Mouse (Mus musculus) liver, embryonic 14.5 days (tissue): ENCODE measurements around the gene Itpr1. TPM values are rescaled to one million over a fixed set of nuclear protein-coding genes. Genes with fewer than 3 reads are reported as not detected.

Source experiments
- ATAC-seq: fragments of 200-750 bp; cut with Nextera tagmentation; 2 replicates; pipeline ENCODE4 v1.8.0; 2017; ENCODE audit warnings: moderate number of reproducible peaks, mild to moderate bottlenecking, moderate library complexity; ENCODE audit not compliant: insufficient read depth
- DNase-seq, 3 experiments: peaks; one replicate each; pipeline ENCODE4 v3.0.0-alpha.2; 2012 to 2013; ENCODE audit warnings: low read depth in 3 of 3, low spot score in 3 of 3
- H3K27ac ChIP-seq: fragments of 300-500 bp; sonication (generic); 2 replicates; pipeline ENCODE4 v1.5.1; 2014; ENCODE audit warnings: moderate library complexity, mild to moderate bottlenecking, control low read depth, inconsistent platforms
- H3K27me3 ChIP-seq: fragments of 300-500 bp; sonication (generic); 2 replicates; pipeline ENCODE4 v1.6.1; 2014; ENCODE audit warnings: mild to moderate bottlenecking, low read length, moderate library complexity; ENCODE audit not compliant: control insufficient read depth, insufficient read depth
- H3K36me3 ChIP-seq: fragments of 300-500 bp; sonication (generic); replicated peaks from 2 replicates; pipeline ENCODE4 v1.6.1; 2014; ENCODE audit warnings: low read depth; ENCODE audit not compliant: control insufficient read depth, insufficient read depth
- H3K4me1 ChIP-seq, 2 experiments: fragments of 200-500 bp in 1 of 2; fragments of 300-500 bp in 1 of 2; sonication (generic) in 1 of 2; replicated peaks; 2 replicates each; pipeline ENCODE4 v1.6.1; 2012 to 2014; ENCODE audit warnings: antibody characterized with exemption in 1 of 2, inconsistent platforms in 1 of 2, low read length in 1 of 2; ENCODE audit not compliant: control insufficient read depth in 2 of 2, insufficient read depth in 2 of 2
- H3K4me2 ChIP-seq: fragments of 300-500 bp; sonication (generic); 2 replicates; pipeline ENCODE4 v1.6.1; 2014; ENCODE audit warnings: low read depth, mild to moderate bottlenecking, control low read depth, moderate library complexity
- H3K4me3 ChIP-seq, 2 experiments: fragments of 200-500 bp in 1 of 2; fragments of 300-500 bp in 1 of 2; sonication (generic) in 1 of 2; 2 replicates each; pipeline ENCODE4 v1.5.1; 2012 to 2014; ENCODE audit warnings: low read depth in 2 of 2, low read length in 2 of 2, mild to moderate bottlenecking in 2 of 2, control low read depth in 1 of 2, inconsistent platforms in 1 of 2, moderate library complexity in 1 of 2; ENCODE audit not compliant: insufficient read depth in 1 of 2
- H3K9ac ChIP-seq: fragments of 300-500 bp; sonication (generic); replicated peaks from 2 replicates; pipeline ENCODE4 v1.6.1; 2014; ENCODE audit warnings: mild to moderate bottlenecking, control low read depth, moderate library complexity
- H3K9me3 ChIP-seq: fragments of 300-500 bp; sonication (generic); 2 replicates; pipeline ENCODE4 v1.6.1; 2016; ENCODE audit warnings: low read length, mixed read lengths; ENCODE audit not compliant: control insufficient read depth
- CTCF ChIP-seq: IDR thresholded peaks from 2 replicates; pipeline ENCODE4 v1.5.1; 2016; ENCODE audit warnings: antibody characterized with exemption, low read depth, control low read depth
- EP300 ChIP-seq: IDR thresholded peaks from 2 replicates; pipeline ENCODE4 v1.6.1; 2016; ENCODE audit warnings: antibody characterized with exemption, low read depth
- WGBS: fragments of 180-500 bp; shearing (Covaris S2); extraction: QIAGEN DNeasy Blood & Tissue Kit; methylation state at CpG from one replicate; pipeline ENCODE4 v1.1.7; 2014; ENCODE audit not compliant: insufficient replicate concordance; 5-methylcytosine and 5-hydroxymethylcytosine counted together
- polyA plus RNA-seq, 2 experiments: library from polyadenylated mRNA; depleted of rRNA in 1 of 2; stranded (reverse) in 1 of 2; unstranded in 1 of 2; fragments of >200 nt; fragmentation: Nextera tagmentation in 1 of 2; extraction: Ambion mirVana in 1 of 2; gene quantifications; 2 replicates each; pipeline versions ENCODE4 v1.2.1 to v1.2.3; 2012 to 2014

Gene Itpr1
- polyA plus RNA-seq, 2 experiments: 1.6 to 3.1 TPM

DNA sequence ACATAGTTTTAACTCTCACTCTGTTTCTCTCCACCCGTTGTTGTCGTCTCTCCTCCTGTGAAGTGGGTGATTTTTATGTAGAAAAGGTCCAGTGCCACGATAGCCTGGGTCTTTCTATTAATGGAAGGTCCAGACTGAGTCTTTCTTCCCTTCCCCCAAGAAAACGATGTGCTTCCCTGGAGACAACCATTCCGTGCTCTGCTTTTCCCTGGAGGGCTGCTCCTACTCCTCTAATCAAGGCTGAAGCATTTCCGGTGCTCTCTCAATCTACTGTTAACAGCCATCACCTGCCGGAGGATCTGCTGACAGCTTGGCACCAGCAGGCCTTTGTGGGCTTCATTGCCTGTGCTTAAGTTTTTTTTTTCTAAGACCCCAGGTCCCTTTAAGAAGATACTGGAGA, 60.6 kb downstream of the Itpr1 start:
- DNase-seq (no peak), ATAC-seq (no peak)
- Histone ChIP-seq H3K27ac (no peak overlapping the region), H3K4me2 (no peak overlapping the region), H3K4me1 (peaks cover 0 to 12% of the 10 kb centered on the region in 2 experiments; a peak in 2 of 4 replicates), H3K9ac (no peak overlapping the region), H3K9me3 (no peaks in the 10 kb centered on the region), H3K36me3 (no peaks in the 10 kb centered on the region), H3K4me3 (no peak overlapping the region), H3K27me3 (no peaks in the 10 kb centered on the region)
- WGBS: 68% methylated on average over 7 of the region's 7 CpGs
- TF ChIP-seq EP300 (no peak), CTCF (no peak)

GRCm38 (mm10) chr6:108274364-108275084, 61.6 kb downstream of the Itpr1 start:
- Histone ChIP-seq H3K4me2 (no peak overlapping the region), H3K9ac (no peak overlapping the region), H3K36me3 (no peaks in the 10 kb centered on the region), H3K27ac (no peak overlapping the region), H3K4me3 (no peak overlapping the region), H3K27me3 (no peaks in the 10 kb centered on the region), H3K4me1 (peaks cover 0 to 12% of the 10 kb centered on the region in 2 experiments; a peak in 2 of 4 replicates), H3K9me3 (no peaks in the 10 kb centered on the region)
- no peak for DNase-seq
- ATAC-seq: no peak
- WGBS: 64% methylated on average over 10 of the region's 10 CpGs
- TF ChIP-seq CTCF (no peak), EP300 (no peak)

- H3K27ac ChIP-seq: no peak overlapping the region
- WGBS: 65% methylated on average over 12 of the region's 12 CpGs
- DNase-seq (no peak), ATAC-seq (no peak)
- H3K27me3 ChIP-seq: no peaks in the 10 kb centered on the region
- no peak overlapping the region for H3K4me3 ChIP-seq
- peaks cover 0 to 12% of the 10 kb centered on the region in 2 experiments; a peak in 2 of 4 replicates for H3K4me1 ChIP-seq
- no peak for TF ChIP-seq EP300
- TF ChIP-seq CTCF: no peak
- no peaks in the 10 kb centered on the region for H3K36me3 ChIP-seq
- no peaks in the 10 kb centered on the region for H3K9me3 ChIP-seq
- H3K9ac ChIP-seq: no peak overlapping the region
- H3K4me2 ChIP-seq: no peak overlapping the region
These were observed 64.1 kb downstream of the Itpr1 start for GRCm38 (mm10) chr6:108276880-108277507.

GRCm38 (mm10) chr6:108277622-108278396, 64.9 kb downstream of the Itpr1 start:
- peaks cover 0 to 15% of the 10 kb centered on the region in 2 experiments; a peak in 2 of 4 replicates for H3K4me1 ChIP-seq
- TF ChIP-seq EP300 (no peak), CTCF (no peak)
- DNase-seq: no peak
- no peak overlapping the region for H3K9ac ChIP-seq
- WGBS: 63% methylated on average over 12 of the region's 12 CpGs
- H3K4me2 ChIP-seq: no peak overlapping the region
- H3K36me3 ChIP-seq: no peaks in the 10 kb centered on the region
- H3K9me3 ChIP-seq: no peaks in the 10 kb centered on the region
- H3K27ac ChIP-seq: no peak overlapping the region
- H3K27me3 ChIP-seq: no peaks in the 10 kb centered on the region
- no peak overlapping the region for H3K4me3 ChIP-seq
- ATAC-seq: no peak
